Mouse (Mus musculus): ENCODE measurements around the gene Ms4a6c. TPM values are rescaled to one million over a fixed set of nuclear protein-coding genes. Genes with fewer than 3 reads are reported as not detected.
"Not testable (repeated sequence)": the region's sequence is repeated elsewhere in the genome, so short reads cannot be mapped to it uniquely, and the experiment has no call there.

Ms4a6c gene
- polyA plus RNA-seq, 1 experiment from 2014 or later = 11.6 TPM

DNA sequence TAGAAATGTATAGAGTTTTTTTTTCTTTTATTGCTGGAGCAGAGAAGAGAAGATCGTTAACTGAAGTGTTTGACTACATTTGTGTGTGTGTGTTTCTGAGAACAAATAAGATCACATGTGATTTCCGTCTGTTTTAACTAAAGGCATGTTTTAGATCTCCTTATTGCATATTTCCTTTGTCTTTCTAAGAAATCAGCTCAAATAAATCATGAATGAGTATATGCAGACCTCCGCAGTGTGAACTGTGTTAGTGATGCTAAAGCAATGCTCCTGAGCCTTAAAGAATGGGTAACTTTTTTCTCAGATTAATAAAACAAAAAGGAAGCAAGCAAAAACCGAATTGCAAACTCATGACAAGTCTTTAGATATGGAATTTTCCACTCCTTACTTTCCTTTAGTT lies 14.8 kb downstream of the Ms4a6c start:
- WGBS = 61% methylated on average over 4 of the region's 4 CpGs
- ATAC-seq (ENCODE audit: insufficient read depth, low FRiP score, low read depth) = no peak
- Histone ChIP-seq H3K27me3 (replicated peaks) (no peaks in the 10 kb centered on the region), H3K4me2 (no peak overlapping the region), H3K9ac (no peak overlapping the region), H3K27ac (no peak overlapping the region), H3K36me3 (no peaks in the 10 kb centered on the region), H3K4me1 (no peaks in the 10 kb centered on the region), H3K9me3 (no peaks in the 10 kb centered on the region), H3K4me3 (replicated peaks) (no peak overlapping the region)

DNA sequence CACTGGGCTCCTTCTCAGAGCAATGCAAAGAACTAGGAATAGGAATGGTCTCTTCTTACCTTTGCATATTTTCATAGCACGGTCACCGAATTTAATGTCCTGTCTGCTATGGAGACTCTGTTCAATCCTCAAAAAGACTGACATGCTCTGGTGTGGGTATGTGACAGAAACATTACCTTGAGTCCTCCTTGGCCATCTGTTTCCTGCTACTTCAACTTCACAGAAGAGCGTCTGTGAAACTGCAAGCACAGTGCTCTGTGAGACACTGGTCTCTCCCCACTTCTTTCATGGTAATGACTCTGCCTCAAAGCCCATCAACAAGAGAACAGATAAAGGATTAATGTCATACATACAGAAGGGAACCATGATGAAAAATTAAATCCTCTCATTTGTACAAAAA lies 15.2 kb downstream of the Ms4a6c start:
- no peak overlapping the region for H3K4me3 ChIP-seq (replicated peaks)
- no peaks in the 10 kb centered on the region for H3K27me3 ChIP-seq (replicated peaks)
- no peak overlapping the region for H3K27ac ChIP-seq
- no peaks in the 10 kb centered on the region for H3K9me3 ChIP-seq
- H3K4me2 ChIP-seq = no peak overlapping the region
- WGBS = 69% methylated on average over 3 of the region's 3 CpGs
- no peaks in the 10 kb centered on the region for H3K36me3 ChIP-seq
- no peaks in the 10 kb centered on the region for H3K4me1 ChIP-seq
- no peak for ATAC-seq (ENCODE audit: insufficient read depth, low FRiP score, low read depth)
- H3K9ac ChIP-seq = no peak overlapping the region

DNA sequence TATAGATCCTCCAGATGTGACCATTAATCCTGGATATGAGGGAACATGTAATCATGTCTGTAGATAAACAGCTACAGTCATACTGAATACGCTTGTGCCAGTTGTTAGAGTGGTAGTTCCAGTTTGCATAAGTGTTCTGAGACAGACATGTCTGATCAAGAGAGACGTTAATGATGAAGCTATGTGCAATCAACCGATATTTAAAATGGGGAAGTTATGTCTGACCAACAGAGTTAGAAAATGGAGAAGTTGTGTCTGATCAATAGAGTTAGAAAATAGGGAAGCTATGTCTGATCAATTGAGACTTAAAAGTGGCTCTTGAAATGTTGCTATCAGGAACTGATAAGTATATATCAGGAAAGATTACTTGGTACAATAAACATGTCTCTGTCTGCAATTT lies 16.1 kb downstream of the Ms4a6c start:
- no peak for ATAC-seq (ENCODE audit: insufficient read depth, low FRiP score, low read depth)
- Histone ChIP-seq H3K4me2 (no peak overlapping the region), H3K9me3 (no peaks in the 10 kb centered on the region), H3K4me1 (no peaks in the 10 kb centered on the region), H3K9ac (no peak overlapping the region), H3K4me3 (replicated peaks) (no peak overlapping the region), H3K36me3 (no peaks in the 10 kb centered on the region), H3K27me3 (replicated peaks) (no peaks in the 10 kb centered on the region), H3K27ac (no peak overlapping the region)
- WGBS = 71% methylated on average over 3 of the region's 3 CpGs

DNA sequence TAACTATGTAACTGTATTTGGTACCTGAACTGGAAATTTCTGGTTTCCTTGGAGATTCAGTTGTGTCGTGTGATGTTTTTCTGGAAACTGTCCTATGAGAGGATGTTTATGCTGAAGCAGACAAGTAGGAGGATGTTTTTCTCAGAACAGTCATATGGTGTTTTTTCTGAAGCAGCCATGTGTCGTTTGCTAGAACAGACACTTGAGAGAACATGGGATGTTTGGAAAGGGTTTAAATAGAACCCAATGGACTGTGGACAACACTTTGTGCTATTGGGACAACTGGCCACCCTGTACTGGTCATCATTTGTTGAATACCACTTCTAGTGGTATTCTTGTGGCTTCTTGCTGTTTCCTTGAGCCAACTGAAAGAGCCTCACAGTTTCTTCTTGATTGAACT lies 16.6 kb downstream of the Ms4a6c start, which contains the start of gene Gm8369:
TSS of gene Gm8369 (plus strand) at position 193 of the 400 bp plus-strand sequence.
- Histone ChIP-seq H3K4me2 (no peak within 1 kb of the TSS), H3K36me3 (no peaks in the 10 kb centered on the region), H3K9me3 (no peaks in the 10 kb centered on the region), H3K9ac (no peak within 1 kb of the TSS), H3K27me3 (replicated peaks) (no peaks in the 10 kb centered on the region), H3K27ac (no peak within 1 kb of the TSS), H3K4me1 (no peaks in the 10 kb centered on the region), H3K4me3 (replicated peaks) (no peak within 1 kb of the TSS)
- 59% methylated on average over 2 of the region's 2 CpGs for WGBS
- no peak for ATAC-seq (ENCODE audit: insufficient read depth, low FRiP score, low read depth)

DNA sequence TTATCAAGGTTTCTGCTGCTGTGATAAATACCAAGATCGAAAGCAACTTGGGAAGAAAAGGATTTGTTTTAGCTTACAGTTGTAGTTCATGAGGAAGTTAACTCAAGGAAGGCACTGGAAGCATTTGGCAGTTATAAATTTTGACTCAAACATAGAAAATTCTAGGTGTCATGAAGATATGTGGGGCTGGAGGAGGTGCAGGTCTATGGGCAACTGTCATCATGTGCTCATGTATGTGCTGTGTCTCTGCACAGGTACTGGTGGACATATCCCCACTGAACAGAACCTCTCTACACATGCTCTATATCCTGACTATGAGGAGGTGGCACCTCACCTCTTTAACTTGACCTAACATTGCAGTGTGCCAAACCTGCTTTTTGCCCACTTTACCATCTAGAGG lies 17.4 kb downstream of the Ms4a6c start:
- Histone ChIP-seq H3K4me3 (replicated peaks) (no peak overlapping the region), H3K36me3 (no peaks in the 10 kb centered on the region), H3K4me1 (no peaks in the 10 kb centered on the region), H3K27me3 (replicated peaks) (no peaks in the 10 kb centered on the region), H3K27ac (no peak overlapping the region), H3K4me2 (no peak overlapping the region), H3K9me3 (no peaks in the 10 kb centered on the region), H3K9ac (no peak overlapping the region)
- ATAC-seq (ENCODE audit: insufficient read depth, low FRiP score, low read depth) = no peak
- 84% methylated on average over 1 of the region's 1 CpGs for WGBS

DNA sequence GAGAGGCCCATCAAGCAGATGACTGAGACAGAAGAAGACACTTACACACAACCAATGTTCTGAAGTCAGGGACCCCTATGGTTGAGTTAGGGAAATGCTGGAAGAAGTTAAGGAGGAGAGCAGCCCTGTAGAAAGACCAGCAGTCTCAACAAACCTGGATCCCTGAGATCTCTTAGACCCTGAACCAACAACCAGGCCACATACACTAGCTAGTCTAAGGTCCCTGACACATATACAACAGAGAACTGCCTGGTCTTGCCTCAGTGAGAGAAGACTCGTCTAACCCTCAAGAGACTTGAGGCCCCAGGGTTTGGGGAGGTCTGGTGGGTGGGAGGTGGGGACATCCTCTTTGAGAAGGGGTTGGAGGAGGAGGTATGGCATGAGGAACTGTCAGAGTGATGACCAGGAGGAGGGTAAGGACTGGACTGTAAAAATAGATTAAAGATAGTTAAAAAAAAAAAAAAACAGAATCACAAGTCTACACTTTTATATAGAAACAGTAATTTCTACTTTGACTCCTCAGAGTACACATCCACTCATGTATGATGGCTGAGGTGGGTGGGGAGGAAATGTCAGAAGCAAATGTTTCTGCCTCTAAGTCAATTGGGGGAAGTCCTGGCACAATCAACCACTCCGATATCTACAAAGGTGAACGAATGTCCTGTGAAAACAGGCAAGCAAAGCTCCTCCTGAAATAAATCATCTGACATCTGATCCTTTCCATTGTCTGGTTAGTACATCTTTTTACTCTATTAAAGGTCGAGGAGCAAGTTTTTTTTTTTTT lies 22.4 kb downstream of the Ms4a6c start:
- 64% methylated on average over 4 of the region's 4 CpGs for WGBS
- no peak for ATAC-seq (ENCODE audit: insufficient read depth, low FRiP score, low read depth)

DNA sequence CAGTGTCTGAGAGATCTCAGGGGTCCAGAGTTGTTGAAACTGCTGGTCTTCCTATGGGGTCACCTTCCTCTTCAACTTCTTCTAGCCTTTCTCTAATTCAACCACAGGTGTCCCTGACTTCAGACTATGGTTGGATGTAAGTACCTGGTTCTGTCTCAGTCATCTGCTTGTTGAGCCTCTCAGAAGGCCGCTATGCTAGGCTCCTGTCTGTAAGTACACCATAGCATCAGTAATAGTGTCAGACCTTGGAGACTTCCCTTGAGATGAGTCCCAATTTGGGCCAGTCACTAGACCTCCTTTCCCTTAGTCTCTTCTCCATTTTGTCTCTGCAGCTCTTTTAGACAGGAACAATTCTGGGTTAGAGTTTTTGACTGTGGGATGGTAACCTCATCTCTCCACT lies 23.5 kb downstream of the Ms4a6c start:
- Histone ChIP-seq H3K4me1 (no peaks in the 10 kb centered on the region), H3K36me3 (no peaks in the 10 kb centered on the region), H3K27me3 (replicated peaks) (no peaks in the 10 kb centered on the region), H3K27ac (no peak overlapping the region), H3K9me3 (no peaks in the 10 kb centered on the region), H3K9ac (no peak overlapping the region), H3K4me3 (replicated peaks) (no peak overlapping the region), H3K4me2 (no peak overlapping the region)
- no peak for ATAC-seq (ENCODE audit: insufficient read depth, low FRiP score, low read depth)
- whole genome bisulfite sequencing = 91% methylated on average over 1 of the region's 1 CpGs

More for the DNA sequence above, 22.4 kb downstream of the Ms4a6c start:
- Histone ChIP-seq H3K27me3 (replicated peaks) (no peaks in the 10 kb centered on the region), H3K9ac (no peak overlapping the region), H3K4me1 (no peaks in the 10 kb centered on the region), H3K4me2 (no peak overlapping the region), H3K9me3 (no peaks in the 10 kb centered on the region), H3K27ac (no peak overlapping the region), H3K4me3 (replicated peaks) (no peak overlapping the region), H3K36me3 (no peaks in the 10 kb centered on the region)

DNA sequence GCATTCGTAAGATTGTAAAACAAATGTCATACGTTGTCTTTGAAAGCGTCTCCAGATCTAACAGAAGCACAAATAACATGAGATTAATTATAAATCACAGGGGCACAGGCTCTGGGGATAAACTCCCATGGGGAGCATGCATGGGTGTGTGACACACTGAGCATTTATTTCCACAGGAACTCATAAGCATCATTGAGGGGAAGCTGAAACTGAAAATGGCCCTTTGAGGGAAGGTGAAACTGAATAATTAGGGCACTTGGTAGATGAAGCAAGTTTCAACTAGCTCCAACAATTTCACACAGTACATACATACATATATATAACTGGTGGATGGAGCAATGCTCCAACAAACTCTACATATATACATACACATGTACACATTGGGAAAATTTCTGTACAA lies 25.4 kb downstream of the Ms4a6c start:
- Histone ChIP-seq H3K27ac (no peak overlapping the region), H3K4me2 (no peak overlapping the region), H3K27me3 (replicated peaks) (no peaks in the 10 kb centered on the region), H3K9me3 (no peaks in the 10 kb centered on the region), H3K9ac (no peak overlapping the region), H3K4me3 (replicated peaks) (no peak overlapping the region), H3K4me1 (no peaks in the 10 kb centered on the region), H3K36me3 (no peaks in the 10 kb centered on the region)
- 56% methylated on average over 3 of the region's 3 CpGs for WGBS
- no peak for ATAC-seq (ENCODE audit: insufficient read depth, low FRiP score, low read depth)

DNA sequence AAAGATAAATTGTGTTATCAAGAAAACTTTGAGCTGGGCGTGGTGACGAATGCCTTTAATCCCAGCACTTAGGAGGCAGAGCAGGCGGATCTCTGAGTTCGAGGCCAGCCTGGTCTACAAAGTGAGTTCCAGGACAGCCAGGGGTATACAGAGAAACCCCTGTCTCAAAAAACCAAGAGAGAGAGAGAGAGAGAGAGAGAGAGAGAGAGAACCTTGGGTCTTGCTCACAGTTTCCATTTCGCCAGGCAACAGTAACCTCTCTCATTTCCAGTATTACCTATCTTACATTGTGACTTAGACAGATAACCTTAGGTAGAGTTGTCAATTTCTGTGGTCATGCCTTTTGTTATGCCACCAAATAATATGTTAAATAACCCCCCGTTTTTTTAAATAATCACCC lies 27.2 kb downstream of the Ms4a6c start:
- WGBS = 76% methylated on average over 6 of the region's 6 CpGs
- no peak overlapping the region for H3K9ac ChIP-seq
- H3K27ac ChIP-seq = no peak overlapping the region
- no peaks in the 10 kb centered on the region for H3K27me3 ChIP-seq (replicated peaks)
- H3K9me3 ChIP-seq = no peaks in the 10 kb centered on the region
- no peaks in the 10 kb centered on the region for H3K36me3 ChIP-seq
- no peak overlapping the region for H3K4me2 ChIP-seq
- no peak overlapping the region for H3K4me3 ChIP-seq (replicated peaks)
- ATAC-seq (ENCODE audit: insufficient read depth, low FRiP score, low read depth) = no peak
- H3K4me1 ChIP-seq = no peaks in the 10 kb centered on the region

DNA sequence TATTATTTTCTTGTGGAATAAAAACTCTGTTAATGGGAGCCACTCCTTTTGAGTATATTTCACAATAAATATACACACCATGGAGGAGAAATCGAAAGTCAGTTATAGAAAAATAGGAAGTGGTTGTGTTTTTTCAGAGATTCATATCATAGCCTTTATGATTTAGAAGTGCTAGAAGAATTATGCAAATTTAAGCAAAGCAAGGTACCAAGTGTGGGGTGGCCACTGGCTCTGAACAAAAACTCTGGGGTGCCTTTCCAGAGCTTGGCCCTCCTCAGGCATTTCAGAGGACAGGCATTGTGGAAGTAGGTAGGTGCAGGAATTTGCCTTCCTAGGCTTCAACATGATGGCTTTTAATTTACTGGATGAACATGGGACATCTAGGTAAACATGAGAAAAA lies 28.1 kb downstream of the Ms4a6c start:
- not testable (repeated sequence) for H3K9ac ChIP-seq; H3K4me3 ChIP-seq (replicated peaks); H3K27me3 ChIP-seq (replicated peaks); H3K4me1 ChIP-seq; ATAC-seq (ENCODE audit: insufficient read depth, low FRiP score, low read depth); H3K36me3 ChIP-seq; H3K9me3 ChIP-seq; H3K27ac ChIP-seq; H3K4me2 ChIP-seq
- WGBS = 83% methylated on average over 1 of the region's 1 CpGs

DNA sequence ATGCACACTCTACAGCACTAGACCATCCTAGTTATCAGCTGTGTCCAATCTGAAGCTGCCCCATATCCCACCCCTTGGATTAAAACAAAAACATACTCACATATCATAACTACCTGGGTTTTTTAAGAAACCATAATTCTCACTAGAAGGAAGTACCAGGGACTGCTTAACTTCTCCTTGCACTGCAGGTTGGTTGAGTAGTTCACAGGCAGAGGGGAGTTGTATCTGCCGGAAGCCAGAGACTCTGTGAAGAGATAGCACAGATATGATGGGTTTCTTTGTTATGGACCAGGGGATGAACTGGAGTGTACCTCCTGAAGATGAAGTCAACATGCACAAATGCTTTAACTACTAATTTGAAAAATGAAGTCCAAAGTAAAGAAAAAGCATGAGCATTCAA lies 31.6 kb downstream of the Ms4a6c start:
- no peak for ATAC-seq (ENCODE audit: insufficient read depth, low FRiP score, low read depth)
- Histone ChIP-seq H3K9me3 (no peaks in the 10 kb centered on the region), H3K27ac (no peak overlapping the region), H3K36me3 (no peaks in the 10 kb centered on the region), H3K27me3 (replicated peaks) (no peaks in the 10 kb centered on the region), H3K4me3 (replicated peaks) (no peak overlapping the region), H3K9ac (no peak overlapping the region), H3K4me1 (no peaks in the 10 kb centered on the region), H3K4me2 (no peak overlapping the region)
- 76% methylated on average over 1 of the region's 1 CpGs for WGBS

DNA sequence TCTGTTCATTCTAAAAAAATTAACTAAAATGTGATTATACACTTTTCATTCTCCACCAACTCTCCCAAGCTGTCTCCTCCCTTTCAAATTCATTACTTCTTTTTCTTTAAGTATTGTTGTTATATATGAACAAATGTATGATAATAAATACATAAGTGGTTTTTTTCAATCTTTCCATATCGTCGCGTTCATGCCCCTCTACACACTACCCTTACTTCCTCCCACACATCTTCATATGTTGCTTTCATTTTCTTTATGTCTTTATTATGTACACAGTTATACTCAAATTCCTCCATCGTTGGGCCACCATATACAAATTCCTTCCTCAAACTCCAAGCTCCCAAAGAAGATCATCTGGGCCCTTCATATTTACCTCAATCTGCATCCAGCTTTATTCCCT lies 32.2 kb downstream of the Ms4a6c start:
- H3K9me3 ChIP-seq = no peaks in the 10 kb centered on the region
- H3K9ac ChIP-seq = no peak overlapping the region
- H3K4me2 ChIP-seq = no peak overlapping the region
- H3K4me1 ChIP-seq = no peaks in the 10 kb centered on the region
- ATAC-seq (ENCODE audit: insufficient read depth, low FRiP score, low read depth) = no peak
- H3K4me3 ChIP-seq (replicated peaks) = no peak overlapping the region
- no peaks in the 10 kb centered on the region for H3K27me3 ChIP-seq (replicated peaks)
- WGBS = 80% methylated on average over 4 of the region's 4 CpGs
- H3K27ac ChIP-seq = no peak overlapping the region
- H3K36me3 ChIP-seq = no peaks in the 10 kb centered on the region

DNA sequence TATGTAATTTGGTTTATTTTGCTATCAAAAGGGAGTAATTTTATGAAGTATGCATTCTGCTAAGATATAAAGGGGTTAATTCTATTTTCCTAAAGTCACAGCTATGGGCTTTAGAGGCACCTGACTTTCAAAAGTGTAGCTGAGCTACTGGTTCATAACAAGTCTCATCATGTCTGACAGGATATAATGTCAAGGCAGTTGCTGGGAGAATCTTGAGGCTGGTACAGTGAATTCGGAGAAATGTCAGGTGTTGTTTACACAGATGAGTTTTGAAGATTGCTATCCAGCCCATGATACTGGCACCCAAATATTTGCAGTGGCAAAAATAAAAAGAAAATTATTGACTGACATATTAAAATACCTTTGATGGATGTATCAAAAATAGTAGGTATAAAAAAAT lies 35.7 kb downstream of the Ms4a6c start:
- Histone ChIP-seq H3K36me3 (no peaks in the 10 kb centered on the region), H3K4me2 (no peak overlapping the region), H3K27ac (no peak overlapping the region), H3K9me3 (no peaks in the 10 kb centered on the region), H3K27me3 (replicated peaks) (no peaks in the 10 kb centered on the region), H3K4me1 (no peaks in the 10 kb centered on the region), H3K9ac (no peak overlapping the region), H3K4me3 (replicated peaks) (no peak overlapping the region)
- WGBS = 71% methylated on average over 1 of the region's 1 CpGs
- no peak for ATAC-seq (ENCODE audit: insufficient read depth, low FRiP score, low read depth)

Data from stomach, embryonic 15.5 days (tissue).